Mouse (Mus musculus) gastrocnemius, adult 18-20 months (tissue): ENCODE data around the gene Sept9. TPM values are rescaled to one million over a fixed set of nuclear protein-coding genes. Genes with fewer than 3 reads are reported as not detected.

Experiments
- DNase-seq: peaks from one replicate; pipeline ENCODE4 v3.0.0; 2021; ENCODE audit warnings: low spot score
- total RNA-seq, 2 experiments: library from RNA; stranded (reverse); gene quantifications; 2 replicates each; pipeline ENCODE4 v1.2.3; 2021

The Sept9 gene
- total RNA-seq, 2 experiments from 2014 or later: 8.0 to 16.1 TPM

DNA sequence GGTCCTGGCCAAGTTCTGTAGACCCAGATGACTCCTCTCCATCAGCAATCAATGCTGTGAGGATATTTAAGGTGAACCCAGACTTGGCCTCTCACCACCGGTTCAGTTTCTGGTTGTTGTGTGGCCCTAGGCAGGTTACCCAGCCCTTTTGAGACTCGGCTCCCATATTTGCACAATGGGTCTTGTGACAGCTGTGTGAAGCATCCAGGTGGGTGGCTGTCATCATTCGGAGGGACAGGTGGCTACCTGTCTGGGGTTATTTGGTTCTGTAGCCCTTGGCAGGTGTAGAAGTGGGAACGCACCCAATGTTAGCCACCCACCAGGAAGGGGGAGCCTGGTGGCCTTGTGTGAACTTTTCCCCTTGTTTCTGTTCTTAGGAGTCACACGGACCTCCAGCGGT, 19.0 kb downstream of the Sept9 start:
- no peak for DNase-seq

DNA sequence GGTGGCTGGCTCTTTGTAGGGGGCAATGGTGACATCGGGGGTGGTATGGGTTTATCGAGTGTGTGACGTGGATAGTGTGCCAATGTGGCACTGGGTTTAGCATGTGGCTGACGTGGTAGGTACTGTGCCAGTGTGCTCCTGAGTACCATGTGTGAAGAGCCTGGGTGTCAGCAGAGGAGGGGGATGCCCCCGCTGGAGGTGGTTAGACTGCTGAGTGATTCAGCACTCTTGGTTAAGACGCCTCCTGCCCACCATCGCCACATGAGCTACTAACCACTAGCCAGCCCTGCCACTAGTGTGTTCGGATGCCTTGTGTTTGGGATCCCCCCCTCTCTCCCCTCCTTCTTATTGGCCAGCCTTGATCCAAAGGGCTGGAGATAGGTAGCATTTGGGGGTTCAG, 21.3 kb downstream of the Sept9 start:
- no peak for DNase-seq

DNA sequence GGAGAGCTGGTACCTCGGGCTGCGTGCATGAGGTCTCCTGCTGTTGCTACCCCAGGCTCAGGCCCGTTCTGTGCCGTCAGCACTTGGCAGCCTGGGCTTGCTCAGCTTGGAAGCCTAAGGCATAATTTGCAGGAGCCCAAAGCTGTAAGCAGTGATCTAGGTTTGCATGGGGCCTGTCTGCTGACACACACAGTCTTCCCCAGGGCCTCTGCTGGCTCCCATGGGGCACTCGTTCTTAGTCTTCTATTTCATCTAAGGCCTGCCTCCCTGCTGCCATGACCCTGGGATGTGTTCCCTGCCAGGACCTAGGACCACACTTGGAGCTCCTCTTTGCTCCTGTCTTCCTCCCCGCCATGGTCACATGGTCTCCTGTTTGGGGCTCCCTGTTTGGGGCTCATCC, 21.7 kb downstream of the Sept9 start:
- DNase-seq: peak; percentile 35

DNA sequence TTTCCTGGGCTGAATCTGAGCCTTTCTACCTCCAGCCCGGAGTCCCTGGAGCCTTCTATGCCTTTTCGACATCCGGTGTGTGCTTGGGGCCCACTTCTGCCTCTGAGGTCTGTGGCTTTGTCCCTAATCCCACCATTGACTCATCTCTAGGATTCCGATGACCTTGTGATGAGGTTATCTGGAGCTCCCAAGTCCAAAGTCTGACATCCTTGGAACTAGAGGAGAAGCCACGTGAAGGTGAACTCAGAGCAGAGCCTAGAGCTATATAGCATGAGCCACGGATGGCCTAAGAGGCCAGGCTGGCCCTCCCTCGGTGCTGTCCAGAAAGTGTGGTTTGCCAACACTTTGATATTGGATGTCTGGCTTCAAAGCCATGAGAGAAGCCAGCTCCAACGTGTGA, 23.4 kb downstream of the Sept9 start:
- no peak for DNase-seq

DNA sequence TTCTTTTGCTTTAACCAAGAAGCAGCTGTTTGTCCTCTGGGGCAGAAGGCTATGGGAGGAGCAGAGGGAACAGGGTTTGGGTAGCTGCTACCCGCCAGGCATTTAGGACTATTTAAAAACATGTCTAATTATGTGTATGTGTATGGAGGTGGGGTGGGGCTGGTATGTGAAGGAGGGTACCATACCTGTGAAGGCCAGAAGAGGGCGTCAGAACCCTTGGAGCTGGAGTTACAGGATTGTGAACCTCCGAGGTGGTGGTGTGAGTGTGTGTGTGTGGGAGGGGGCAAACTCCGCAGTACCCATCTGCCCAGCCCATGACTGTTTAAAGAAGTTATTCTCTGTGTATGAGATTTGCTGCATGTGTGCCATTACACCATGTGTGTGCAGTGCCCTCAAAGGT, 25.3 kb downstream of the Sept9 start:
- no peak for DNase-seq

DNA sequence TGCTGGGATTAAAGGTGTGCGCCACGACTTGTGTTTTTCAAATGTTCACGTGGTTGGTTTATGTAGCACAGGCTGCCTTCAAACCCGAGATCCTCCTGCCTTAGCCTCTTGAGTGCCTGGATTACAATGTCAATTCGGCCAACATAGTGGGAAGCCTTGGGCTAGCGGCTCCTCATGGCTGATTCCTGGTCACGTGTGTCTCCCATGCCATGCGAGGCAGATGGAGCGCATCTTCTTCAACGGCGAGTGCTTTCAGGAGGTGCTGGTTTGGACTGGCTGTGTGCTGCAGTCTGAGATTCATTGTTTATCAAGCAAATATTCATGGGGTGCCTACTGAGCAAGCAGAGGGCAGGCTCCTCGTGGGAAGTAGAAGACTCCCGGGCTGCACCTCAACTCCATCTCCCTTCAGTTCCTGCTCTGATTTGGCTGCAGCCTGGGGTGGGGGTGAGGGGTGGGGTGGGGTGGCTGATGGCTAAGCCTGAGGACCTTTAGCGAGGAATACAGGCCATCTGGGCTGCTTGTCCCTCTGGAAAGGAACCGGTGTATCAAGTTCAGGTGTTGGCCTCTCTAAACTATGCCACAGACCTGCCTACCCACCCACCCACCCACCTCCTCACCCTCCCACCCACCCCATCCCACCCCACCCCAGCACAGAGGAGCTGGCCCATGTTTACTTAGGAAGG, 26.2 kb downstream of the Sept9 start:
- no peak for DNase-seq

DNA sequence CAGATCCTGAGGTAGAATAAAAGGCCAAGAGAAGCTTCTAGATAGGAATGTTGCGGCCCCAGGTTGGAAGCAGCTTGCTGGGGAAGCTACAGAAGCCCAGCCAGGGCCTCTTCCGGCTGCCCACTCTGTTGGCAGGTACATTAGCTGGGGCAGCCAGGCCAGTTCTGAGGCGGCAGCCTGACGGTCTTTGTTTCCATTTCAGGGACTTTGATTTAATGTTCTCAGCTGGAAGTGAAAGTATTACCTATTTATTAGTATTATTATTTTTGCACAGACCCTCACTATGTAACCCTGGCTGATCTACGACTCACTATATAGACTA, 26.7 kb downstream of the Sept9 start:
- DNase-seq: no peak

DNA sequence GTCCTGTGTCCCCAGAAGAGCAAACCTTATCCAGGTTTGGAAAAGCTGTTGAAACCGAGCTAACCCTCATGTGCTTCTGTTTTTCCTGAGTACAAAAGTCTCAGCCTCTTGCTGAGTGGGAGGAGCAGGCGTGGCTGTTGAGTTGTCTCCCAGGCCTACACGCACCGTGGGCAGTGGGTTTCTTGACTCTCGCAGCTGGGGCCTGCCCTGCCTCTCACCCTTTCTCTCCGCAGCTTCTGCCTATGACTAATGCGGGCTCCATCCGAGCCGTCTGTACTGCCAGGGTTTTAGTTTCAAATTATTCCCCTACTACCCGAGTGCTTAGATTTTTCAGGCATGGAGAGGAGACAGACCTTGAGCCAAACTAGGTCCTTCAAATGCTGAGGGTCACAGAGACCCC, 28.7 kb downstream of the Sept9 start:
- no peak for DNase-seq

DNA sequence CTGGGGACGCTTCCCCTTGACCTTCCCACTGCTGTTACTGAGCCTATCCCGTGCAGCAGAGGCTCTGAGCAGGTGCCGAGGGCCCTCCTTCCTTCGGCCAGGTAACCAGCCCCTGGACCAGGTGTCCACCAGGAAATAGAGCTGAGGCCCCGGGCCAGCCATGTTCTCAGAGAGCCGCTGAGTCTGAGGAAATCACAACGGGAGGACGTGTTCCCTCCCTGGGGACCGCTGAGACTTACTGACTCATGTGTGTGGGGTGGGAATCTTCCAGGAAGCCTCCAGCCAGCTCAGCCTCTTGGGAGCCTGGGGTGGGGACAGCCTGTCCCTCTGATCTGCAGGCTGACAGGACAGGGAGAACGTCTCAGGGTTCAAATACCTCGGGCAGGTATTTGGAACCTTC, 32.1 kb downstream of the Sept9 start:
- peak; percentile 80 for DNase-seq

DNA sequence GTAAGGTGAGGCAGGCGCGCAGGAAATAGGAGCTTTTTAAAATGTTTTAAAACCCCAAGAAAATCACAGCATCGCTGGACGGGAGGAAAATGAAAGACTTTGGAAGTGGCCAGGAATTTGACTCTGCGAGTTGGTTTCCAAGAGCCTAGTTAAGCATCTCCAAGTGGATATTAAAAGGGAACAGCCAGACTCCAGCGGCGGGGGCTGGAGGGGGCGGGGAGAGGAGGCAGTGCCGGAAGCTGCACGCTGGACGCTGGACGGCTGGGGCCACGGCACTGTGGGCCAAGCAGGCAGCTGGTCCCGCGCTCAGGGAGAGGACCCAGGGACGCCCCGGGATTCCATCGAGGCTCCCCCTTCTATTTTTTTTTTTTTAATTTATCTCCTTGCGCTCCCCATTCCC, 32.6 kb downstream of the Sept9 start:
- DNase-seq: peak; percentile 70

DNA sequence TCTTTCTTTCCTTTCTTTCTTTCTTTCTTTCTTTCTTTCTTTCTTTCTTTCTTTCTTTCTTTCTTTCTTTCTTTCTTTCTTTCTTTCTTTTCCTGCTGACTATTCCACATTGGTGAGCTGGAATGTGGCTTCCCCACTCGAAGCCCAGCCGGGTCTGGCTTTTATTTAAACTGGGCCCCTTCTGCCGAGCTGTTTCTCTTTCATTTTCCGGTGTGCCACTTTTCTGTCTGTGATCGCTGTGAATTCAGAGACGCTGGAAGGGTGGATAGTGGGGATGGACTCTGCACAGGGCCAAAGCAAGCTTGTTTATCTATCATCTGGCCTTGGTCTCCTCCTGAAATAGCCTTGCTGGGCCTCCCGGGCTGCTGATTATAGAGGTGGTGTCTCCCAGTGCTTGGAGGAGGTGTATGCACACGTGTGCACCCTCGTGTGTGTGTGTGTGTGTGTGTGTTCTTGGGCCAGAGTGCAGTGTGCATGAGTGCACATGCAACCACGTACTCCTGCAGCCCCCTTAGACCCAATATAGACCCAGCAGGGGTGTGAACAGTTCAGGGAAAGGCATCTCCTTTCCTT, 33.5 kb downstream of the Sept9 start:
- no peak for DNase-seq

DNA sequence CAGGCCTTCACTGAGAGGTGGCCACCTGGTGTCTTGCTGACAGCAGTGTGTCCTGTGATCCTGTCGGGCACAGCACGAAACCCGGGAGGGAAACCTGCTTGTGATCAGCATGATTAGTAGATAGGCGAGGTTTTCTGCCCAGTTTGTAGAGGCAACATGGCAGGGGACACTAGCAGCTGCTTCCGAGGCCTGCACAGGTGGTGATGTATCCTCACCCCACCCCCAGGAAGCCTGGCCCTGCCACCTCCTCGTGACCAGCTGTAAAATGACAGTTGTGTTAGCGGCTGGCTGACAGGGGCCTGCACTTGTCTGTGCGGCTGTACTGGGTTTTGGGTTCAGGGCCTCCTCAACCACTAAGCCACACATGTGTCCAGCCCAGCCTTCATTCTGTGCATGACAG, 34.4 kb downstream of the Sept9 start:
- DNase-seq: no peak

DNA sequence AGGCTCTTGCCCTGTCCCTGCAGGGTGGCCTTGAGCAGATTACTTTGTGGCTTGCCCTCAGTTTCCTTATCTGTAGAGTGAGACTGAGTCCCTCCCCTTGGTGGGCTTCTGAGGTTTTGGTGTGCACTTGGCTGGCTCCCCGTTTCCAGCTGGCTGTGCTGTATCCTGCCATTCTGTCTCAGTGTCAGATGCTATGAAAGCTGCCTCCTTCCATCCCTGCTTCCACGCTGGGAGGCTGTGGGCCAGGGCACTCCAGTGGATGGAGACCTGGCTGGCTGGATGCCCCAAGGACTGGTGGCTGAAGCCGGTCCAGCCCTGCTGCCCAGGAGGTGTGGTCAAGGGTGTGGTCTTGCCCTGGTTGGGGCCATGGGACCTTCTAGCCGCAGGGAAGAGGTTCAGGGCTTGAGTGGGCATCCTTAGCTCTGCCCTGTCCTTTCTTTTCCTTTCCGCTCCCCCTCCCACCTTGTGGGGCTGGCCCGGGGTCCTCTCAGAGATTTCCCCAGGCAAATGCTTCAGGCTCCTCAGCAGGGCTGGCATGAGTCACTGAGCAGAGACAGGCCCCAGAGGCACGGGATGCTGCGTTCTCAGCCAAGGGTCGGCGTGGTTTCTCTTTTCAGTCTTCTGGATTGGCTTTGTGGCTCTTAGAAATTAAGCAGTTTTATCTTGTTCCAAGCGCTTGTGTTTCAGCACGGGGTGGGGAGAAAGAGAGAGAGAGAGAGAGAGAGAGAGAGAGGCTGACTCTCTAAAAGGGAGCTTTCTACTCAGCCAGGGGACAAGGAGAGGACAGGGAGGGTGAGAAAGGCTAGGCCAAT, 35.8 kb downstream of the Sept9 start:
- no peak for DNase-seq

DNA sequence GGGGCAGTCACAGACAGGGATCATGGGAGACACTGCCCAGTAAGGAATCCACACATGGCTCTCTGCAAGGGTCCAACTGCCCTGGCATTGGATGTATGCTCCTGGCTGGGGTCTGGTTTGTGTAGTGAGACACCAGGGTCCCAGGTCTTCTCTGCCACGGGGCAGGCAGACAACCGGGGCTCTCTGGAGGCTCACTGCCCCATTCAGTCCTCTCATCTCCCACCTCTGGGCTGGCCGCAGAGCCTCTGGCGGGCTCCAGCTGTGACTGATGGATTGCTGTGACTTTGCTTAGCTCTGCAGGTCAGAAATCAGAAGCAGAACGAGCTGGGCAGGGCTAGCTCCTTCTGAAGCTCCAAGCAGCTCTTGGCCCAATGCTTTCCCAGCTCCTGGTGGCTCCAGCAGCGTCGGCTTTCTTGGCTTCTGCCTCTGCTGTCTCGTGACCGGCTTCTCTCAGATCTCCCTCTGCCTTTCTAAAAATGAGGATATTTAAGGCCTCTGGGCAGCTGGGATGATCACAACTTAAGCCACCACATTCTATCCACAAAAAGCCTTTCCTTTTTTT, 36.5 kb downstream of the Sept9 start:
- DNase-seq: no peak

DNA sequence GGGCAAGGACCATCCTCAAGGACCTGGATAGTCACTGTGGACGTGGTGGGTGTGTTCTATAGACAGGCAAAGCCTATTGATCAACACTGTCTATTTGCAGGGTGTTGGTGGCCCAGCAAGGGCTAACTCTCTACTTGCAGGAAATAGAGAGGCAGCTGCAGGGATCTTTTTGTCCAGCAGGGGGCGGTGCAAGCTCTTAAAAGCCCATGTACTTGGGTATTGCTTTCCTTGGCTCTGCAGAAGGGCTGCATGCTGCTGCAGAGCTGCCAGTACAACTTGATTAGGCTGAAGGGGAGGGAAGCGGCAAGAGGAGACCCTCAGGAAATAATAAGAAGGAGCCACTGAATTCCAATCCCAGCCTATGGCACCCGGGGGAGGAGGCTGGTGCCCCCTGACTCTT, 38.7 kb downstream of the Sept9 start:
- DNase-seq: peak; percentile 93

DNA sequence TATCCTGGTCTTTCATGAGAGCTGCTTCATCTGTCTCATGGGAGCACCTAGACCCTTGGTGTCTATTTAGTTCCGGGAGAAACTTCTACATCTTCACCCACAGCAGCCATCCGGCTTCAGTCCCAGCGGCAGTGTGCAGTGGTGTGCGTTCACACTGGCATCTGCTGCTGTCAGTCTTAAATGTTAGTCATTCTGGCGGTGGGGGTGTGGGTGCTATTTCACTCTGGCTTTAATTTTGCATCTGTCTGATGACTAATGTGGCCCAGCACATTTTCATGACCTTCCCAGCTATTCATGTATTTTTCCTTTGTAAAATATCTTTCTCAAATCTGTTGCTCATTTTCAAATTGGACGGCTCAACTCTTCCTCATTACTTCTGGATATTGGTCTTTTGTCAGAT, 40.2 kb downstream of the Sept9 start:
- peak; percentile 60 for DNase-seq

DNA sequence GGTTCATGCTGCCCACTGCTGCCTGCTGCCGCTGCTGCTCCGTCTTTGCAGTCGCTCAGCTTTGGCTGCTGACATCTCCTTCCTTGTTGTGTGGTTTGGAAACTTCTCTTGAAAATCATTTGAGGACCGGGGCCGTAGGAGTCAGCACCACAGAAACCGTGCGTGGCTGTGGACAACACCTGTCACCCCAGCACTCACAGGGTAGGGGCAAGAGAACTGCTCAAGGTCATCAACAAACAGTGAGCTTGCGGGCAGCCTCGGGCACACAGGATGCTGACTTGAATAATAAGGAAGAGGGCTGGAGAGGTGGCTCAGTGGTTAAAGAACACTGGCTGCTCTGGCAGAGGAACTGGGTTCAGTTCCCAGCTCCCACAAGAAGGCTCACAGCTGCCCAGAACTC, 40.9 kb downstream of the Sept9 start:
- DNase-seq: no peak

DNA sequence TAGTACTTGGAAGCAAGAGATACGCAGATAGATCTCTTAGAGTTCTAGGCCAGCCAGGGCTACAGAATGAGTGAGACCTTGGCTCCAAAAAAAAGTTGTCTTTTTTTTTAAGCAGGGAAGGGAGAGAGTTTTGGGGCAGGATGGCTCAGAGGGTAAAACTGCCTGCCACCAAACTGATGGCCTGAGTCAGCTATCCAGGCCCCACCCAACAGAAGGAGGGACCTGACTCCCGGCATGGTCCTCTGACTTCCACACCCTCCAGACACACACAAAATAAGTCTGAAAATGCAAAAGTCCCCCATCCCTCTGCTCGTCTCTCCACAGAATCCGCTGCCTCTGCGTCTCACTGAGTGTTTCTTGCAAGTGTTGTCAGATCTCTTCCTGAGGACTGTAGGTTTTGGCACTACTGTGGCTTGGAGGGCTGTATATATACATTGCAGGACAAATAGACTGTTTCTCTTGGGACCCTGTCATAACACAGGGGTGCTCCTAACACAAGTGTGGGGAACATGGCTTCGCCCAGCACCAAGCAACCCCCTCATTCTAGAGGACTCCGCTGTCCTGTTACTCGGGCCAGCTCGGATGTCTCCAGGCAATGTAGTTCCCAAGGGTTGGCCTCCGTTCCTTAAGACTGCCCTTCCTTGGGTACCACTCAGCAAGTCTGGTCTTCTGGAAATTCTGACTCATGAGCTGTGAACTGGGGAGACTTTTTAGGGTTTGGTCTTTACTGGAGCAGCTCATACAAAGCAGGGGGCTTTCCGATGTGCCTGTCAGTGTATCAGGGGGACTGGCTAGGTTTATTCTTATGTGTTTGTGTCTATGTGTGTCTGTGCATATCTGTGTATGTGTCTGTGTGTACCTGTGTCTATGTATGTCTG, 41.6 kb downstream of the Sept9 start:
- DNase-seq: no peak

DNA sequence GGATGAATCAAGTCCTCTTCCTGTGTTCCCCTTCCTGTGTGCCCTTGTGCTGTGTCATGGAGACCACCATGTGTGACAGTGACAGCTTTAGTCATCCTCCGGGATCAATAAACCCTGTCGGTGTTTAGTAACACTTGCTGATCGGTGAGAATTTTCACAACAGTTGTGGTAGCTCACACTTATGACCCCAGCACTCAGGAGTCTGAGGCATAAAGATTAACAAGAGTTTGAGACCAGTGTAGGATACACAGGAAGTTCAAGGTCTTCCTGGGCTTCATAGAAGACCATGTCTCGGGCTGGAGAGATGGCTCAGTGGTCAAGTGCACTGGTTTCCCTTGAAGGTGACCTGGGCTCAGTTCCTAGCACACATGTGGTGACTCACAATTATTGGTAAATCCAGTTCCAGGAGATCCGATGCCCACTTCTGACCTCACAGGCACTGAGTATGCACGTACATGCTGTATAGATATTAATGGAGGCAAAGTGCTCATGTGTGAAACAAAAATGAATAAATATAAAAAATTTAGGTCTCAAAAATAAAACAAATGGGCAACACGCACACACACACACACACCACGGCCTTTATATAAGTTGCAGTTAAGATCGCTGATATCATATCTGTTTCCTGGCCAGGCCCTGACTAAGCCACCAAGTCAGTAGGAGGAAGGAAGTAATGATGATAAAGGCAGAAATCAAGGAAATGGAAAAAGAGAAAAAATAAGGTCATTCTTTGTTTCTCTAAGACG, 43.1 kb downstream of the Sept9 start:
- no peak for DNase-seq

DNA sequence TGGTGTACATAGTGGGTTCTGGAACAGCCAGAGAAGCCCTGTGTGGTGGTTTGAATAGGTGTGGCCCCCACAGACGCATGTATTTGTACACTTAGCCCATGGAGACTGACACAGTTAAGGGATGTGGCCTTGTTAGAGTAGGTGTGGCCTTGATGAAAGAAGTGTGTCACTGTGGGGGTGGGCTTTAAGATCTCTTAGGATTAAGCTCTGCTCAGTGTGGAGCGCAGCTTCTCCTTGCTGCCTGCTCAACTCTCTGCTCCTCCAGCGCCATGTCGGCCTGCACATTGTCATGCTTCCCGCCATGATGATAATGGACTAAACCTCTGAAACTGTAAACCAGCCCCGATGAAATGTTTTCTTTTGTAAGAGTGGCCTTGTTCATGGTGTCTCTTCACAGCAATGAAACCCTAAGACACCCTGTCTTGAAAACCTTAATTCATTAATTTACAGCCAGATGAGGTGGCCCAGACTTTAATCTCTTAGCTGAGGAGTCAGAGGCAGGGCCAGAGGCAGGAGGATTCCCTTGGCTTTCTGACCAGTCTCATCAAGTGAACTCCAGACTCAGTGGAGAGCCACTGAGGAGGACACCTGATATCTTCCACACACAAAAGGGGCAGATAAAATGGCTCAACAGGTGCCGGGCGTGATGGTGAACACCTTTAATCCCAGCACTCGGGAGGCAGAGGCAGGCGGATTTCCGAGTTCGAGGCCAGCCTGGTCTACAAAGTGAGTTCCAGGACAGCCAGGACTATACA, 44.3 kb downstream of the Sept9 start:
- no peak for DNase-seq
